Mouse (Mus musculus) MEL (cell line): ENCODE measurements around the gene Creb3l1. TPM values are rescaled to one million over a fixed set of nuclear protein-coding genes. Genes with fewer than 3 reads are reported as not detected.

Source experiments
- DNase-seq: peaks from one replicate; pipeline ENCODE4 v3.0.0; 2011; ENCODE audit warnings: low read depth, low spot score
- H3K27ac ChIP-seq: 2 replicates; pipeline ENCODE4 v1.5.1; 2012; ENCODE audit warnings: low read depth, mild to moderate bottlenecking, control low read depth, low read length, moderate library complexity; ENCODE audit not compliant: control insufficient read depth
- H3K27me3 ChIP-seq, 2 experiments: fragments of 150-350 bp in 1 of 2; sonication (generic) in 1 of 2; 2 replicates each; pipeline ENCODE4 v1.6.1; 2012; ENCODE audit warnings: low read length in 2 of 2, mild to moderate bottlenecking in 2 of 2, improper control_type of control experiment in 1 of 2, moderate library complexity in 1 of 2; ENCODE audit not compliant: insufficient read depth in 2 of 2, control insufficient read depth in 1 of 2
- H3K36me3 ChIP-seq, 2 experiments: 2 replicates each; pipeline ENCODE4 v1.6.1; 2012 to 2014; ENCODE audit warnings: low read length in 2 of 2, improper control_type of control experiment in 1 of 2, inconsistent platforms in 1 of 2, mild to moderate bottlenecking in 1 of 2; ENCODE audit not compliant: insufficient read depth in 2 of 2, control insufficient read depth in 1 of 2
- H3K4me1 ChIP-seq, 2 experiments: fragments of 150-350 bp in 1 of 2; sonication (generic) in 1 of 2; 2 replicates each; pipeline ENCODE4 v1.6.1; 2012; ENCODE audit warnings: low read length in 2 of 2, improper control_type of control experiment in 1 of 2, mild to moderate bottlenecking in 1 of 2; ENCODE audit not compliant: insufficient read depth in 2 of 2, control insufficient read depth in 1 of 2
- H3K4me3 ChIP-seq, 2 experiments: fragments of 150-350 bp in 1 of 2; sonication (generic) in 1 of 2; 2 replicates each; pipeline ENCODE4 v1.5.1; 2012; ENCODE audit warnings: low read depth in 2 of 2, low read length in 2 of 2, mild to moderate bottlenecking in 2 of 2, moderate library complexity in 2 of 2, control low read depth in 1 of 2, improper control_type of control experiment in 1 of 2; ENCODE audit not compliant: control insufficient read depth in 1 of 2, insufficient read depth in 1 of 2
- H3K79me2 ChIP-seq: 2 replicates; pipeline ENCODE4 v1.6.1; 2012; ENCODE audit warnings: mild to moderate bottlenecking, low read length, moderate library complexity; ENCODE audit not compliant: control insufficient read depth, poor library complexity, insufficient read depth
- H3K9ac ChIP-seq: 2 replicates; pipeline ENCODE4 v1.6.1; 2012; ENCODE audit warnings: low read depth, mild to moderate bottlenecking, control low read depth, low read length, moderate library complexity; ENCODE audit not compliant: control insufficient read depth, poor library complexity, severe bottlenecking
- H3K9me3 ChIP-seq: fragments of 150-350 bp; sonication (generic); replicated peaks from 2 replicates; pipeline ENCODE4 v1.6.1; 2012; ENCODE audit warnings: mild to moderate bottlenecking, low read length, improper control_type of control experiment, moderate library complexity; ENCODE audit not compliant: insufficient read depth
- HCFC1 ChIP-seq: IDR thresholded peaks from 2 replicates; pipeline ENCODE4 v1.6.1; 2012; ENCODE audit warnings: low read depth, mild to moderate bottlenecking, inconsistent platforms, low read length, improper control_type of control experiment, moderate library complexity
- MAX ChIP-seq: IDR thresholded peaks from 2 replicates; pipeline ENCODE4 v1.6.1; 2011; ENCODE audit warnings: low read length, improper control_type of control experiment
- MAZ ChIP-seq: IDR thresholded peaks from 2 replicates; pipeline ENCODE4 v1.6.1; 2012; ENCODE audit warnings: low read depth, mild to moderate bottlenecking, inconsistent platforms, low read length, improper control_type of control experiment
- MEF2A ChIP-seq: IDR thresholded peaks from 2 replicates; pipeline ENCODE4 v1.6.1; 2014; ENCODE audit warnings: low read depth, mild to moderate bottlenecking, inconsistent platforms, low read length, improper control_type of control experiment; ENCODE audit not compliant: poor library complexity, insufficient replicate concordance, severe bottlenecking; ENCODE audit errors: extremely low read depth
- MXI1 ChIP-seq: IDR thresholded peaks from 2 replicates; pipeline ENCODE4 v1.6.1; 2011; ENCODE audit warnings: mild to moderate bottlenecking, low read depth, low read length, improper control_type of control experiment
- MYB ChIP-seq: IDR thresholded peaks from 2 replicates; pipeline ENCODE4 v1.6.1; 2011; ENCODE audit warnings: mild to moderate bottlenecking, low read depth, low read length, improper control_type of control experiment
- MYC ChIP-seq: IDR thresholded peaks from 2 replicates; pipeline ENCODE4 v1.6.1; 2011; ENCODE audit warnings: low read depth, mild to moderate bottlenecking, low read length, improper control_type of control experiment, moderate library complexity
- RAD21 ChIP-seq: IDR thresholded peaks from 2 replicates; pipeline ENCODE4 v1.6.1; 2011; ENCODE audit warnings: mild to moderate bottlenecking, low read depth, low read length, improper control_type of control experiment
- RCOR1 ChIP-seq: IDR thresholded peaks from 2 replicates; pipeline ENCODE4 v1.6.1; 2012; ENCODE audit warnings: low read depth, mild to moderate bottlenecking, inconsistent platforms, low read length, improper control_type of control experiment
- SMC3 ChIP-seq: IDR thresholded peaks from 2 replicates; pipeline ENCODE4 v1.6.1; 2011; ENCODE audit warnings: low read depth, low read length, improper control_type of control experiment
- TAL1 ChIP-seq: IDR thresholded peaks from 2 replicates; pipeline ENCODE4 v1.6.1; 2012; ENCODE audit warnings: mild to moderate bottlenecking, inconsistent platforms, low read length, moderate library complexity, mixed read lengths
- TCF12 ChIP-seq: IDR thresholded peaks from 2 replicates; pipeline ENCODE4 v1.6.1; 2014; ENCODE audit warnings: low read depth, mild to moderate bottlenecking, inconsistent platforms, low read length, improper control_type of control experiment, moderate library complexity
- ZNF384 ChIP-seq: IDR thresholded peaks from 2 replicates; pipeline ENCODE4 v1.6.1; 2012; ENCODE audit warnings: low read depth, mild to moderate bottlenecking, inconsistent platforms, low read length, improper control_type of control experiment
- polyA plus RNA-seq, 2 experiments: library from polyadenylated mRNA; stranded (reverse) in 1 of 2; unstranded in 1 of 2; fragments of >175 nt in 1 of 2; fragments of >200 nt in 1 of 2; gene quantifications; 2 replicates each; pipeline versions ENCODE4 v1.2.1 to v1.2.4; 2012; ENCODE audit warnings: low replicate concordance in 2 of 2, low read depth in 1 of 2; ENCODE audit not compliant: insufficient read length in 2 of 2, insufficient read depth in 1 of 2, missing spikeins in 1 of 2
- total RNA-seq: library from RNA; depleted of rRNA; stranded (reverse); fragments of 300-350 nt; gene quantifications from 2 replicates; pipeline ENCODE4 v1.2.3, GENCODE M21; 2012

Creb3l1 gene
- total and polyA plus RNA-seq, 3 experiments = 0.12 to 9.1 TPM; not detected in 1

DNA sequence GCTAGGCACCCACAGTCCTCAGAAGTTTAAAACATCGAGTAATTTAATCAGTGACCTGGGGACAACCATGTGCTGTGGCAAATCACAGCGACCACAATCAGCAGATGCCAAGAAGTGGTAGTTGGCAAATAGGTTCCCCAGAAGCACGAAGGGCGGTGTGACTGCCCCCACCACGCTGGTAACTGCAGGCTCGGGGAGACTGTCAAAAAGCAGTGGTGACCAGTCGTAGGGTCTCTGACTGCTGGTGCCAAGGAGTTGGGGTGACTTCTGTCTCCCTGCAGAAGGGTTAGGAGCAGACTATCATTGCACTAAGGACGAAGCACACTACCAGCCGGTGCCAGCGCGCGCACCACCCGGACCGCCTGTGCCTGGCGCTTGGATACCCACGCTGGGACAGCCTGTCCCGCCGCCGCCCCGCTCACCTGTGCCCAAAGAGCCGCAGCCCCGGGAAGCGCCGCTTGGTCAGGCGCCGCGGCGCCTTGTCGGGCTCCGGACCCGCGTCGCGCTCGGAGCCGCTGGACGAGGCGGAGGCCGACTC lies 61.4 kb downstream of the Creb3l1 start:
- Histone ChIP-seq H3K27me3 (no peaks in the 10 kb centered on the region), H3K27ac (0 out of 2 replicates have a peak overlapping the region, but pooled peaks have one; percentile 15), H3K36me3 (peaks cover 0 to 16% of the 10 kb centered on the region in 2 experiments; a peak in 2 of 4 replicates), H3K4me3 (peak overlapping the region; percentile 80 to 92), H3K4me1 (peaks cover 7 to 30% of the 10 kb centered on the region in 2 experiments; a peak in 3 of 4 replicates), H3K9ac (peak overlapping the region; percentile 85), H3K9me3 (no peaks in the 10 kb centered on the region), H3K79me2 (peaks cover 42% of the 10 kb centered on the region)
- no peak for TF ChIP-seq MYC
- no peak for TF ChIP-seq ZNF384
- 0 out of 2 replicates have a peak, but pooled peaks have one; percentile 9 for TF ChIP-seq TCF12
- TF ChIP-seq MAX = peak; percentile 52; the same call in 1 of the 2 replicates
- no peak for TF ChIP-seq HCFC1
- 0 out of 2 replicates have a peak, but pooled peaks have one; percentile 13 for TF ChIP-seq TAL1
- TF ChIP-seq MAZ = no peak
- peak; percentile 81; the same call in 1 of the 2 replicates for TF ChIP-seq RCOR1
- DNase-seq = peak; percentile 56

DNA sequence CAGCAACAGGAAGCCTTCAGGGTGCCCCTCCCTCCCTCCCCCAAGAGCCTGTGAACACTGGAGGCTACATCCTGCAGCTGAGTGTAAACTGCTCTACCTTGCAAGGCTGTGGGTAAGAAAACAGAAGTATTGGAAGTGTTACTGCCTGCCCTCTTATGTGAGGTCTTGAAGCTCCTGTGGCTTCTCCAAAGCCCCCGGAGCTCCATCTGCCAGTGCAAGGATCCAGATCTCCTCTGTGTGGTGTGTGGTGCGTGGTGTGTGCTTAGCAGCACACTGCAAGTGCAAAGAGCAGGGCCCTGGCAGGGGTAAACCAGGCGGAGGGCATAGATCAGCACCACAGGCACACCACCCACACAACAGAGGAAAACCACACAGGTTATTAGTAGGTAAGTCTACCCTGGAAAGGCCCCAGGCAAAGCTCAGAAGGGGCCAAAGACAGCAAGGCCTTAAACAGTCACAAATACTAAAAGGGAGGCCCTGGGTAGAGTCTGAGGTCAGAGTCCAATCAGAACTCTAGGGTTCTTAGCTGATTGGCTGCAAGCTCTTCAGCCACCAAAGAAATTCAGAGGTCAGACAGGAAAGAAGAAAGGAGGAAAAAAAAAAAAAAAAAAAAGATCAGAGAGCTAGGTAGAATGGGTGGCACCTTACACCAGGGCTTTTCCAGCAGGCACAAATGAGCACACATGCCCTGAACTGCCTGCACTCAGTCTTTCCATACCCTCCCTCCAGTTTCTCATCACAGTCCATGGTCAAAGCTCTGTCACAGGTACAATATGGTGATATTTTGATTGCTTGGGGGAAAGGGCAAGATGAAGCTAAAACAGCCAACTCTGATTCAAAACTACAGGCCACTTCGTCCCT lies 62.2 kb downstream of the Creb3l1 start:
- TF ChIP-seq HCFC1 = no peak
- TF ChIP-seq ZNF384 = peak; percentile 49
- Histone ChIP-seq H3K36me3 (peaks cover 0 to 23% of the 10 kb centered on the region in 2 experiments; a peak in 2 of 4 replicates), H3K27me3 (no peaks in the 10 kb centered on the region), H3K27ac (no peak overlapping the region), H3K4me1 (peaks cover 7 to 37% of the 10 kb centered on the region in 2 experiments; a peak in 3 of 4 replicates), H3K9me3 (no peaks in the 10 kb centered on the region), H3K79me2 (peaks cover 42% of the 10 kb centered on the region), H3K4me3 (peak overlapping the region; percentile 80 to 92), H3K9ac (peak overlapping the region; percentile 85)
- DNase-seq = no peak

GRCm38 (mm10) chr2:91960459-91960858 lies 63.8 kb downstream of the Creb3l1 start:
- Histone ChIP-seq H3K9me3 (no peaks in the 10 kb centered on the region), H3K9ac (no peak overlapping the region), H3K36me3 (peaks cover 0 to 38% of the 10 kb centered on the region in 2 experiments; a peak in 3 of 4 replicates), H3K4me1 (peaks cover 13 to 49% of the 10 kb centered on the region in 2 experiments), H3K27ac (no peak overlapping the region), H3K79me2 (peaks cover 45% of the 10 kb centered on the region), H3K27me3 (no peaks in the 10 kb centered on the region), H3K4me3 (no peak overlapping the region)
- TF ChIP-seq RCOR1 = no peak
- TF ChIP-seq TCF12 = no peak
- TF ChIP-seq RAD21 = no peak
- no peak for TF ChIP-seq SMC3
- TF ChIP-seq MXI1 = no peak
- no peak for TF ChIP-seq MYB
- no peak for TF ChIP-seq MEF2A
- DNase-seq = no peak
